Mouse (Mus musculus): Measurements from ENCODE around the gene Mxi1. TPM values are rescaled to one million over a fixed set of nuclear protein-coding genes. Genes with fewer than 3 reads are reported as not detected.
"Not testable (repeated sequence)": the region's sequence is repeated elsewhere in the genome, so short reads cannot be mapped to it uniquely, and the experiment has no call there.

Mxi1 gene
- total RNA-seq, 2 experiments from 2014 or later = 29.2 to 35.0 TPM

DNA sequence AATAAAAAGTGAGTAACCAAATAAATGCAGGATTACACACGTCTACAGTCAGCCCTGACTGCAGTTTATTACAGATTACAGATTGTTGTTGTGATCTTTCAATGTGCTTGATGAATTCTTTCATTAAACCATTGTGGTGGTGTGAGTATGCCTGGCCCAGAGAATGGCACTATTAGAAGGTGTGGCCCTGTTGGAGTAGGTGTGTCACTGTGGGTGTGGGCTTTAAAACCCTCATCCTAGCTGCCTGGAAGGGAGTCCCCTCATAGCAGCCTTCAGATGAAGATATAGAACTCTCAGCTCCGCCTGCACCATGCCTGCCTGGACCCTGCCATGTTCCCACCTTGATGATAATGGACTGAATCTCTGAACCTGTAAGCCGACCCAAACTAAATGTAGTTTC, 84.6 kb downstream of the Mxi1 start:
- DNase-seq (ENCODE audit: low spot score in 2 of 2) = not testable (repeated sequence)

DNA sequence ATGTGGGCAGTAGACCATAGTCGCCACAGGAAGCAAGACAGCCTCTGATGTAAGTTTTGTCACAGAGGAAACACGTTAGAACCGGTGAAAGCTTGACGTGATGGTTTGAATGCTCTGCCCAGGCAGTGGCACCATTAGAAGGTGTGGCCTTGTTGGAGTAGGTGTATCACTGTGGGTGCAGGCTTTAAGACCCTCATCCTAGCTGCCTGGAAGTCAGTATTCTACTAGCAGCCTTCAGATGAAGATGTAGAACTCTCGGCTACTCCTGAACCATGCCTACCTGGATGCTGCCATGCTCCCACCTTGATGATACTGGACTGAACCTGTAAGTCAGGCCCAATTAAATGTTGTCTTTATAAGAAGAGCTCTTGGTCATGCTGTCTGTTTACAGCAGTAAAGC, 85.5 kb downstream of the Mxi1 start:
- not testable (repeated sequence) for DNase-seq (ENCODE audit: low spot score in 2 of 2)

DNA sequence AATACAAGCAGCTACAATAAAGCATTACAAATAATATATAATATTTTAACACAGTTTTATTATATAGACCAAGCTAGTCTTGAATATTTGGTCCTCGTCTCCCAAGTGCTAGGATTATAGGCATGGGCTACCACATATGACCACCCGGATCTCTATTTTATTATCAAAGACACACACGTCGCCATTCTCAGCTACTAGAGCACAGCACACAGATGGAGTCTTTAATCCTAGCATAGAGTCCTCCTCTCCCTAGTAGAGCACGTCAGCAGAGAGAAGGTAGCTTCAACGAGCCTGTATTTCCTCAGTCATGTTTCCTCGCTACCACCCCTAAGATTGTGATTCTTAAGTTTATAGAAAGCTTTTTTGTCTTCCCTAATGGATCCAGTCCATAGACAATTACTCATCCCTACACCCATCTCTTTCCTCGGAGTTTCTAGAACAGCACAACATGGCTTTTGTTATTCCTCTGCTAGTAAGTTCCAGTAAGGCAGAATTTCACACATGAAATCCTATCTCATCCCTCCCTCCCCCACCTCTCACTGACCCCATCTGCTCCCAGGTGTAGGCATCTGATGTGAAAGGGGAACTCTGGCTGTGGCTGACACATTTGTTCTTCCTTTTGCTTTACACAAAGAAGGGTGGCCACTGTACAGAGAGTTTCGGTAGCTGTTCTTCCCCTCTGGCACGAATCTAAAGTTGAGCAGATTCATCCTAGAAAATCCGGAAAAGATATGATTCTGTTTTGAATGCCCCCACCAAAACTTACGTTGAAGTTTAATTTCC, 87.3 kb downstream of the Mxi1 start:
- no peak for DNase-seq (ENCODE audit: low spot score in 2 of 2)

DNA sequence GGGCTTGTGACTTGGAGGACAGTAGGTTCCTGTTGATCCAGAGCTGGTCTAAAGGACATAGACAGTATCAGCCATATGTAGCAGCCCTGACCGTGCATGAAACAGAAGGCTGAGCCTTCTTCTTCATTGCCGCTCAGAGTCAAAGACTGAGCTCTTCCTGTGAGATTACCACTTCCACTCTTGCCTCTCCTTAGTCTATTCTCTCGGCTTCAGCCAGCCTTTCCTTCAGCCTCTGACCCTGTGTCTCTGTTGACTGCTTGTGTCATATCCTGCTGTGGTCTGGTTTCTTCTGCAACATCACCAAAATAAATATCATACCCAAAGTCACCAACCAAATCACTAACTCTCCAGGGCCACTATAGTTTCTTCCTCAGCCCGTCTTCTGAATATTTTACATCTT, 88.9 kb downstream of the Mxi1 start:
- DNase-seq (ENCODE audit: low spot score in 2 of 2) = no peak

DNA sequence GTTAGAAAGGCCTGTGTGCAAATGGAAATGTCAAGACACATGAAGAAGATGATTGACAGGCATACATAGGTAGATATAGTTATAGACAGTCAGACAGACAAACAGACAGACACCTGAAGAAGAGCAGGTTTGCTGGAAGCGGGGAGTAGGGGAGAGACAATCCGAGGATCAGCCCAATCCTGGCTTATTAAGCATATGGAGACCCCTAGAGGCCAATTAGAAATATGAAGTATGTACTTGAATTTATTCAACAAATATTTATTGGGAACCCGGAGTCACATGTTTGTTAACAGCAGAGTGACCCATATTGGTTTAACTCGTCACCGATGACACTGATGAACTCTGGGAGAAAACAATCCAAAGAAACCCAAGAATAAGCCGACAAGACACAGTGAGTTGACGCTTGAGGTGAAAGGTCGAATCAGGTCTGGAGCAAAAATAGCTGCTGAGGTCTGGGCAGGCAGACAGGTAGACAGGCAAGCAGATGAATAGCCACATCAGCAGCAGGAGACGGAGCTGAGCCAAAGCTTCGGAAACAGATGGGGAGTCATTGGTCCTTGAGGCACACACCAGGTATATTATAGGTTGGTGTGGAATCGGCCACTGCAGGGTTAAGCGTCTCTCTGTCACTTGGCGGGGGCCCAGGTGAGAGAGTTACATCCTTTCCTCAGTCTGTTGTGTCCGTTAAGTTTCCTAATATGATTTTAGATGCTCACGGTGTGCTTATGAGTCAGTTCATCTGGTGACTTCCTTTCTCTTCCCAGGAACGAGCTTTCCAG, 90.2 kb downstream of the Mxi1 start:
- DNase-seq (ENCODE audit: low spot score in 2 of 2) = no peak

DNA sequence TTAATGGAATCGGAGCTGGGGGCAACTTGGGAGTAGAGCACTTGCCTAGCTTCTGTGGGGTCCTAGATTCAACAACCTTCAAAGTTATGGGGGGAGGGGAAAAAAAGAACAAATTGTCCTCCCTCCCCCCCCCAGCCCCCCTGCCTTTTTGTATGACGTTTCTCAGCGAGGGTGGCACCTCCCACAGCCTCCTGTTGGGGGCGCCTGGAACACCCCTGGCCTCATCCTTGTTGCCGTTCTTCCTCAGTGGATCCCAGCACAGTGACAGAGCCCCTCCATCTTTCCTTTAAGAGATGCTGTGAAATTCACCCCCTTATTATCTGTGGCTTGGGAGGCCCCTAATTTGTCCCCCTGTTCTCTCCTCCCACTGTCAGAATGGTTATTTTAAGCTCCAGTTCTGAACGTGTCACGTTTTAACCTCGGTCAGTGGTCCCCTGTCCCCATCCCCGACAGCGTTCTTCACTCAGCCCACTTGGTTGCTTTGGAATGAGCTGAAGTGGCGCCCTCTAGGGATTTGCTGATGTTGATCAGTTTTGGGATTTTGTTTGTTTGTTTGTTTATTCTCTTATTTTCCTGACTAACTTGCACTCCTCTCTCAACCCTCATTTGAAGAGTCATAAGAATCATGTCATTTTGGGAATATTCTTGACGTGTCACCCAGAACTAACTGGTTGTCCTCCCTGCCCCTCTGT, 92.6 kb downstream of the Mxi1 start:
- no peak for DNase-seq (ENCODE audit: low spot score in 2 of 2)

DNA sequence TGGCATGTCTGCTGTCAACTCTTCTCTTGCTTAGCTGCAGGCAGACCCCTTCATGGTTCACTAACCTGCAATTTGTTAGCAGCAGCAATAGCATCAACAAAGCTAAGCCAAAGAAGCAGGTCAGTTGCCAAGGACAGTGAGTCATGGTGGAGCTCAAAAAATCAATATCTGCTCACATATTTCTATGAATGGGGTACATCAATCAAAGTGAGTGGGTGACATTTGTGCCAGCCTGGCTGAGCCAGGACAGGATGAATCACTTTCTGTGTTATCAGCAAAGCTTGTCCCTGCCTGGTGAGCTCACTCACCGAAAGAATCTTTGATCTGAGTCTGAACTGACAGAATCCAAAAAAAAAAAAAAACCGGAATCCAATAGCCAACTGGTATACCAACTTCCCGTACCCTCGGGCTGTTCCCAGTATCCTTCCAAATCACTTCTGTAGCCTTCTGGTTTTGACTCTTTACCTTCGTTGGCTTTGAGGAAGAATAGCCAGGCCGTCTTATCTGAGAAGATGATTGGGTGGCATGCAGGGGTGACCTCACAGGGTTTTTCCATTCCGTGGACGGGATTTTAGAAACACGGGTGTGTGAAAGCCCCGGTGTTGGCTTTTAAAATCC, 94.0 kb downstream of the Mxi1 start:
- peak in 1 of 2 experiments; percentile 45 for DNase-seq (ENCODE audit: low spot score in 2 of 2)

DNA sequence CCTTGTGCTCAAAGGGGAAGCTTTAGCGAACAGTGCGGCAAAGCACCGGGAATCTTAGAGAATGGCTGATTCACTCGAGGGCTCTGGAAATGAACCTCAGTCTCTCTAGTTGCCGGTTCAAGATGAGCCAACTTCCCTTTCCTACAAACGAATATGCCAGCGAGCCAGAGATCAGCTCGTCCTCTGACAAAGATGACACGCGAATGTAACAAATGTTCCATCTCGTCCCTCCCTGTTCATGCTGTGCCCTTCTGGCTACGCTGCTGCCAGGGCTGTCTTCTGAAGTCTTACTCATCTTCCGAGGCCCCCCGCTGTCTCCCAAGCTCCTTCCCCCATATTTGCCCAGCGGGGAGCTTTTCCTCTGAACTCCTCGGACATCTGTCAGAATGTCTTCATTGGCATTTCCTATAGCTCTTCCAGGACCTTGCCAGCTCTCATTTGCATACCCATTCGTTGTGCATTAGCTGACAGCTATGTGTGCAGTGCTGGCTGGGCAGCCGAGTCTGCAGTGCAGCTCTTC, 94.6 kb downstream of the Mxi1 start:
- DNase-seq (ENCODE audit: low spot score in 2 of 2) = peak in 1 of 2 experiments; percentile 58

DNA sequence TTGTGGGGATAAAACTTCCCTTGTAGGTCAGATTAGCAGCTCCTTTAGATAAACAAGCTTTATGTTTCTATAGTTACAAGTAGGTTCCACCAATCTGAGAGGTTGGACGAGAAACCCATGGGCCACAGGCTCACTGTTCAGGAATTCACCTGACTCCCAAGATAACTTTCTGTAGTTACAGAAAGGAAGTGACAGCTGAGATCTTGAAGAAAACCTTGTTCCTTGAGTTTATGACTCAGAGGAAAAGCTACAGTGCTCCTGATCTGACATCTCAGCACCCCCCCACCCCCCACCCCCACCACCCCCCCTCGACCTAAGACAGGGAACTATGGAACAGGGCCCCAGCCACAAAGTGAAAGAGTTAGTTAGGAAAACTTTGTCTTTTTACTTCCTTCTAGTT, 95.5 kb downstream of the Mxi1 start:
- DNase-seq (ENCODE audit: low spot score in 2 of 2) = no peak

DNA sequence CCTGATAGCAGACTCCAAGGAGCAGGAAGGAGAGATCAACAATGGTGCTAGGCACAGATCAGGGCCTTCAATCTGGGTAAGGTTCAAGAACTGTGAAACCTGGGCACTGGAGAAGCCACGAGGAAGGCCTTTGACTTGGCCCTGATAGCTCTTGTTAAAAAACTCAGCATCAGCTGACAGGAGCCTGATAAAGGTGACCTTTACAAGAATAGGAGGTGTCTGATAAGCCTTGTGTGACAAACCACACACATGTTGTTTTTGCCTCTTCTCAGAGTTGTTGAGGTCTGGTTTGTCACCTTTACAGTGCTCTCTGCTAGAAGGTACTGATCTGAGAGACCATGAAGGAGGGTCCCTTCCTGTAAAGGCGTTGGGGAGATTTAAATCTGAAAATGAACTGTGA, 97.0 kb downstream of the Mxi1 start:
- DNase-seq (ENCODE audit: low spot score in 2 of 2) = no peak

DNA sequence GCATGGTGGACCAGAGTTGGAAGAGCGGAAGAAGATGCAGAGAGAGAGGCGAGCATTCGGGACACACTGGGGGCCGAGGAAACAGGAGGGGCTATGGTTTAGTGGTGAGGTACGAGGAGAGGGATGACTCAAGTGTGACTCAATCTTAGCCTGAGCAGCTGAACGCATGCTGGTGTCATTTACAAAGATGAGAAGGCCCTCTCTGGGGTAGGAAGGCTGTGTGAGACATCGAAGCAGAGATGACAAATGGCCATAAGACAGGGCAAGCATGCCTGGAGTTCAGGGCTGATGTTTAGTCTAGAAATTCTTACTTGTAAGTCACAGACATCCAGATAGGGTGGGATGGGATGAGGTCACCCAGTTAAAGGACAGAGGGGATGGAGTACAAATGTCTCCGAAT, 98.1 kb downstream of the Mxi1 start:
- DNase-seq (ENCODE audit: low spot score in 2 of 2) = no peak

DNA sequence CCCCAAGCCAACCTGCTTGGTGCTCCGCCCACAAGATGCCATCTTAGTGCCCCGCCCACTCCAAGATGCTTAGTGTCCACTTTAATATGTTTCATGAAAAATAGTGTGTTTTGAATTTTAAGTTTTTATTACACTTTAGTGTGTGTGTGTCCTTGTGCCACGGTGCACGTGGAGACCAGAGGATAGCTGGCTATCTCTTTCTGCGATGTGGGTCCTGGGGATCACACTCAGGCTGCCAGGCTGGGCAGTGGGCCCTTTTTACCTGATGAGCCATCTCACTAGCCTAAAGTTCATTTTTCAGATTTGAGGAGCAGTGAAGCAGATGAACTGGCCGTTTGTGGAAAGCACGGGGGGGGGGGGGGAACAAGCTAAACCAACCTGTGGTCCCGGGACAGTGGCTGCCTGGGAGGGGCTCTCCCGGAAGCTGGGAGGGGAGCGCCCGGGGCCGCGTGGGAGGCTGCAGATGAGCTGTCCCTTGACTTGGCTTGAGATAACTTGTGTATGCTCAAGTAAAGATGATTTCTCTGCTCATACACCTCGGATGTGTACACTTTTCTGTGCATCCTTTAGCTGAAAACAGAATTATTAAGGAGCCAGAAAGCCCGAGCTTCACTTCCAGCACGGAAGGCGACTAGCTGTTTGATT, 99.5 kb downstream of the Mxi1 start:
- DNase-seq (ENCODE audit: low spot score in 2 of 2) = no peak

DNA sequence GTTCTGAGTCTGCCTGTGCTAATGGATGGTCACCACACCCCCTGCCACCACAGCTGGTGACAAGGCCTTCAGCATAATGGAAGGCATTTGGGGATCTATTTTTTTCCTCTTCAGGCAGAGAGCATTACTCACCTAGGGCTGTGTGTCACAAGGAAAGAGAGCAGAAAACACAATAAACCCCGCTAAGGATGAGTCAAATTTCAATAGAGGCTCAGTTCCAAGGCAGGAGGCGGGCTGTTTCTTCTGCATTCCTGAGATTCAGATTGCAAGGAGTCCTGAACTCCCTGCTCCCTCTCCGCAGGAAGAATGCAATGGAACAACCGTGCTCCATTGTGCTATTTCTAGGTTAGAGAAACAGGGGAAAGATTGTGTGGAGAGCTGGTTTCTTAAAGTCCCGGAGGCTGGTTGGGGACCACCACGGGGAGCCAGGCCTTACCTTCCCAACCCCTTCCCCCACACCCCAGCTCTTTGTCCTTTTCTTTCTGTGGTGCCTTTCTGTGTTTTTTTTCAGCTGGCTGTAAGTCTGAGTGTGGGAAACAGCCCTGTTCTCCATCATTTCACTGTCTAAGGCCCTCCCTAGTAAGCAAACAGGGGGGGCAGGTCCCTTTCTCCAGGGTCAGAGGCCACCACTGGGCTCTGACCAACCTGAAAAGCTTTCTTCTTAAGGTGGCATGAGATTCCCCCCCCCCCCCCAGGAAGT, 102.0 kb downstream of the Mxi1 start:
- DNase-seq (ENCODE audit: low spot score in 2 of 2) = no peak

DNA sequence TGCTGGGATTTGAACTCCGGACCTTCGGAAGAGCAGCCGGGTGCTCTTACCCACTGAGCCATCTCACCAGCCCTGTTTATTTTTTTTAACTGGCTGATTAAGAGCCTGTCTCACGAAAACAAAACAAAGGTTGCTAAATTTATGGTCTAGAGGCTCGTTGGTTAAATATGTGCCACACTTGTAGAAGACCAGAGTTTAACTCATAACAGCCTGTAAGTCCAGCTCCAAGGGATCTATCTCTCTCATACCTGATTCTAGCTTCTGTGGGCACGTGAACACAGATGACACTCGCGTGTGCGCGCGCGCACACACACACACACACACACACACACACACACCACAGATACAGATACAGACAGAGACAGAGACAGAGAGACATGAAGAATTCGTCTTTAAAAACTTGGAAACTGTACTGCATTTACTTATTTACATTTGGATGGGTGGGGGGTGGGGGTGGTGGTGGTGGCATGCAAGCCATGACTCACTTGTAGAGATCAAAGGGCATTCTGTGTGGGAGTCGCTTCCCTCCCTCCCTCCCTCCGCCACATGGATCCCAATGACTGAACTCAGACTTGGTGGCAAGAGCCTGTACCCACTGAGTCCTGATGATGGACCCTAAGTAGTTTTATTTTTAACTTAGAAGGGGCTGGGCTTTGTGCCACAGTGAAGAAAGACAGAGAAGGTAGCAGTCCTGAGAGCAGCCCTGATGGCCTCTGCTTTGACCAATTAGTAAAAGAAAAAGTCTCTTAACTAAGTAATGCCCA, 103.5 kb downstream of the Mxi1 start:
- DNase-seq (ENCODE audit: low spot score in 2 of 2) = no peak

DNA sequence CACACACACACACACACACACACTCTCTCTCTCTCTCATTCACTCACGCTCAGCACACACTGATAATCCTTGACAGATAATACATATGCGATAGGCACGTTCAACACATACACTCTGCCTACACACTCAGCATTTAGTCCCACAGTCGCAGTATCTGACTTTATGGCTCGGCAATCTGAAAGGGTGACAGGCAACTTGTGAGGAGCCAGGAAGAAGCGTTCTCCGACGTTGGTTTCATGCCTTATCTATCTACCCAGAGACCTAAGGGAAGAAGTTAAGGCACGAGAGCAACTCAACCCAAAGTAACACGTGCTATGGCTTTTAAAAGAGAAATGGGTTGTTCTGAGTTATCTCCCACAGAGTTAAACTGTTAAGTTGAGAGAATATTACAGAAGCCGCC, 104.3 kb downstream of the Mxi1 start:
- no peak for DNase-seq (ENCODE audit: low spot score in 2 of 2)

DNA sequence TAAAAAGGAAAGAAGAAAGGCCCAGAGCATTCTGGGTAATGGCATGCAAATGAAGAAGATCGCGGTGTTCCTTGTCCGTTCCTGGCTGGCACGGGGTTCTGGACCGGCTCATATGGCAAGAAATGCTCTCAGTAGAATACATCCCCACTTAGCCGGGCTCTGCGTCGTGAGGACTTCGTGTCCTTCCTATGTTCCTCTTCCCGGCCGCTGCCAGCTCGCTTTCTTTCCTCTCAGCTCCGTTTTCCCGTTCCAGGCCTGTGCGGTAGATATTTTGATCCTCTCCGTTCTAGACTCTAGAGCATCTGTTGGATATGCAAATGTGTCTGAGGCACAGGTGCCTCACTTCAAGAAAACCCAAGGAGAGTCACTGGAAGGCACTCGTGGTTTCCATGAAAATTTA, 104.9 kb downstream of the Mxi1 start:
- no peak for DNase-seq (ENCODE audit: low spot score in 2 of 2)

DNA sequence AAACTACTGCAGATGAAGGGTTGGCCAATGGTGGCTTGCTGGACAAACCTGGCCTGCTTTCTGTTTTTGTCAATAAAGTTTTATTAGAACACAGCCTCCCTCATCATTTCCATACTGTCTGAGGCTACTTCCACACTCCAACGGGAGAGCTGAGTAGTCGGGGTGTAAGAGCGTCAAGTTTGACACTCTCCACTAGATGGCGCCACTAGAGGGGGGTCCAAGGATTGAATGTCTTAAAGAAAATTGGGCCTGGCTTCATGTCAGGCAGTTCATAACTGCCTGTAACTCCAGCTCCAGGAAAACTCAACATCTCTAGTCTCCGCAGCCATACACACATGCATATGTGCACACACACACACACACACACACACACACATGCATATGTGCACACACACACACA, 109.5 kb downstream of the Mxi1 start:
- DNase-seq (ENCODE audit: low spot score in 2 of 2) = peak; percentile 64 to 65

DNA sequence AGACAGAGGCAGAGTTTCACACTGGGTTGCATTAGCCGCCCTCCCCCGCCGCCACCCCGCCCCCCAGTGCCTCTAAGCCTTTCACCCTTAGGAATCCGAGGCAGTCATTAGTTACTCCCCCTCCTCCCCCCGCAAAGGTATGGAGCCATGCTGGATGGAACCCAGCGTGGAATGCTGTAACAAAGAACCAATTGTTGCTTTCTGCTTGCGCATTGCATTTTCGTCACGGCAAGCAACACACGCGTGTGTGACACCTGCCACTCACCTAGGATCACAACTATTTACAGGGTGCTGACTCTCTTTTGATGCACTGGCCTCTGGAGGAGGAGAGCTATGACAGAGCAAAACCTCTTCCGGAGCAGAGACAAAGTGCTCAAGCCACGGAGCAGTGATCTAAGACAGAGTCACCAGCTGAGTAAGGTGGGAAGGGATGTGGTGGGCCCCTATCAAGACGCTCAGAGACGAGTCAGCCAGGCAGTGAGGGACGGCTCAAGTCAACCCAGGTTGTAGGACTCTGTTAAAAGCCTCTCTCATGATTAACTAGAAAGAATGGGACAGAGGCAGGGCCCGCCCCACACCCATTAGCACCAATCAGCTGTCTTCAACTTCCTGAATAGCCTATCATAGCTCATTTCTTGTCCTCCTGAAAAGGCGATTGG, 110.7 kb downstream of the Mxi1 start:
- peak in 1 of 2 experiments; percentile 47 for DNase-seq (ENCODE audit: low spot score in 2 of 2)
